Mouse (Mus musculus) CH12.LX (cell line): ENCODE results near the gene Adprhl2. TPM values are rescaled to one million over a fixed set of nuclear protein-coding genes. Genes with fewer than 3 reads are reported as not detected.

ENCODE experiments used
- DNase-seq: peaks from one replicate; pipeline ENCODE4 v3.0.0-alpha.2; 2013; ENCODE audit errors: extremely low read depth
- H3K27ac ChIP-seq: 2 replicates; pipeline ENCODE4 v1.5.1; 2012; ENCODE audit warnings: low read depth, mild to moderate bottlenecking, control low read depth, moderate library complexity; ENCODE audit not compliant: insufficient read depth
- H3K27me3 ChIP-seq: replicated peaks from 2 replicates; pipeline ENCODE3; 2012; ENCODE audit warnings: inconsistent platforms
- H3K36me3 ChIP-seq, 2 experiments: replicated peaks in 1 of 2; 2 replicates each; pipeline versions ENCODE3 to v1.6.1; 2012; ENCODE audit warnings: inconsistent platforms in 1 of 2, low read length in 1 of 2, mild to moderate bottlenecking in 1 of 2, mixed read lengths in 1 of 2, moderate library complexity in 1 of 2; ENCODE audit not compliant: control insufficient read depth in 1 of 2, insufficient read depth in 1 of 2
- H3K4me1 ChIP-seq, 2 experiments: 2 replicates each; pipeline ENCODE4 v1.6.1; 2012; ENCODE audit warnings: inconsistent platforms in 1 of 2, moderate library complexity in 1 of 2; ENCODE audit not compliant: insufficient read depth in 2 of 2, control insufficient read depth in 1 of 2
- H3K4me2 ChIP-seq: 2 replicates; pipeline ENCODE4 v1.6.1; 2012; ENCODE audit warnings: low read depth, mild to moderate bottlenecking, control low read depth; ENCODE audit not compliant: poor library complexity, insufficient read depth, severe bottlenecking
- H3K4me3 ChIP-seq, 3 experiments: fragments of 150-350 bp in 1 of 3; sonication (generic) in 1 of 3; replicated peaks in 1 of 3; 2 replicates each; pipeline versions ENCODE3 to v1.5.1; 2011 to 2012; ENCODE audit warnings: low read depth in 2 of 3, low read length in 2 of 3, mild to moderate bottlenecking in 2 of 3, moderate library complexity in 2 of 3, control low read depth in 1 of 3, improper control_type of control experiment in 1 of 3, inconsistent platforms in 1 of 3, mixed read lengths in 1 of 3; ENCODE audit not compliant: poor library complexity in 1 of 3
- H3K79me2 ChIP-seq: replicated peaks from 2 replicates; pipeline ENCODE4 v1.6.1; 2012; ENCODE audit warnings: mild to moderate bottlenecking, moderate library complexity; ENCODE audit not compliant: control insufficient read depth, poor library complexity, insufficient read depth, severe bottlenecking; ENCODE audit errors: extremely low read depth
- H3K9ac ChIP-seq: 2 replicates; pipeline ENCODE4 v1.6.1; 2012; ENCODE audit warnings: low read depth, mild to moderate bottlenecking, control low read depth, moderate library complexity; ENCODE audit not compliant: insufficient read depth
- H3K9me3 ChIP-seq: replicated peaks from 2 replicates; pipeline ENCODE3; 2012; ENCODE audit warnings: low read length, inconsistent platforms, mixed read lengths
- BHLHE40 ChIP-seq: IDR thresholded peaks from 2 replicates; pipeline ENCODE4 v1.6.1; 2011; ENCODE audit warnings: mild to moderate bottlenecking, low read depth, low read length, improper control_type of control experiment
- CHD1 ChIP-seq: IDR thresholded peaks from 2 replicates; pipeline ENCODE4 v1.6.1; 2012; ENCODE audit warnings: low read depth, low read length, improper control_type of control experiment, inconsistent platforms
- E2F4 ChIP-seq: IDR thresholded peaks from 2 replicates; pipeline ENCODE4 v1.6.1; 2011; ENCODE audit warnings: low read depth, low read length, improper control_type of control experiment; ENCODE audit not compliant: insufficient replicate concordance
- ELF1 ChIP-seq: IDR thresholded peaks from 2 replicates; pipeline ENCODE4 v1.6.1; 2014; ENCODE audit warnings: low read depth, mild to moderate bottlenecking, inconsistent platforms, low read length, improper control_type of control experiment
- EP300 ChIP-seq: IDR thresholded peaks from 2 replicates; pipeline ENCODE4 v1.6.1; 2011; ENCODE audit warnings: low read length, improper control_type of control experiment
- ETS1 ChIP-seq: conservative IDR thresholded peaks from 2 replicates; pipeline ENCODE4 v1.6.1; 2012; ENCODE audit warnings: low read depth, mild to moderate bottlenecking, inconsistent platforms, low read length, improper control_type of control experiment, moderate library complexity
- HCFC1 ChIP-seq: IDR thresholded peaks from 2 replicates; pipeline ENCODE4 v1.6.1; 2012; ENCODE audit warnings: low read depth, mild to moderate bottlenecking, inconsistent platforms, low read length, improper control_type of control experiment
- JUND ChIP-seq: conservative IDR thresholded peaks from 2 replicates; pipeline ENCODE4 v1.6.1; 2011; ENCODE audit warnings: low read depth, low read length, improper control_type of control experiment
- KAT2A ChIP-seq: IDR thresholded peaks from 2 replicates; pipeline ENCODE4 v1.6.1; 2012; ENCODE audit warnings: low read length, improper control_type of control experiment, inconsistent platforms; ENCODE audit not compliant: insufficient replicate concordance
- MAFK ChIP-seq: IDR thresholded peaks from 2 replicates; pipeline ENCODE4 v1.6.1; 2011; ENCODE audit warnings: low read length, improper control_type of control experiment; ENCODE audit not compliant: insufficient replicate concordance
- MAX ChIP-seq: IDR thresholded peaks from 2 replicates; pipeline ENCODE4 v1.6.1; 2011; ENCODE audit warnings: low read length, improper control_type of control experiment
- MEF2A ChIP-seq: IDR thresholded peaks from 2 replicates; pipeline ENCODE4 v1.6.1; 2014; ENCODE audit warnings: low read depth, mild to moderate bottlenecking, inconsistent platforms, low read length, improper control_type of control experiment, borderline replicate concordance
- MYC ChIP-seq: IDR thresholded peaks from 2 replicates; pipeline ENCODE4 v1.6.1; 2011; ENCODE audit warnings: low read depth, mild to moderate bottlenecking, improper control_type of control experiment, low read length
- NELFE ChIP-seq: IDR thresholded peaks from 2 replicates; pipeline ENCODE4 v1.6.1; 2011; ENCODE audit warnings: low read depth, low read length, improper control_type of control experiment
- NRF1 ChIP-seq: IDR thresholded peaks from 2 replicates; pipeline ENCODE4 v1.6.1; 2014; ENCODE audit warnings: low read depth, mild to moderate bottlenecking, inconsistent platforms, low read length, improper control_type of control experiment, moderate library complexity
- PAX5 ChIP-seq: IDR thresholded peaks from 2 replicates; pipeline ENCODE4 v1.6.1; 2012; ENCODE audit warnings: low read length, inconsistent platforms, mixed read lengths
- RAD21 ChIP-seq: IDR thresholded peaks from 2 replicates; pipeline ENCODE4 v1.6.1; 2011; ENCODE audit warnings: low read depth, mild to moderate bottlenecking, low read length, improper control_type of control experiment, moderate library complexity
- SMC3 ChIP-seq: IDR thresholded peaks from 2 replicates; pipeline ENCODE4 v1.6.1; 2011; ENCODE audit warnings: low read depth, low read length, improper control_type of control experiment
- TBP ChIP-seq: conservative IDR thresholded peaks from 2 replicates; pipeline ENCODE4 v1.6.1; 2011; ENCODE audit warnings: low read depth, low read length, improper control_type of control experiment
- TCF12 ChIP-seq: IDR thresholded peaks from 2 replicates; pipeline ENCODE4 v1.6.1; 2014; ENCODE audit warnings: low read depth, mild to moderate bottlenecking, inconsistent platforms, low read length, improper control_type of control experiment
- UBTF ChIP-seq: IDR thresholded peaks from 2 replicates; pipeline ENCODE4 v1.6.1; 2012; ENCODE audit warnings: low read depth, mild to moderate bottlenecking, inconsistent platforms, low read length, improper control_type of control experiment, moderate library complexity
- USF1 ChIP-seq: IDR thresholded peaks from 2 replicates; pipeline ENCODE4 v1.6.1; 2014; ENCODE audit warnings: low read depth, mild to moderate bottlenecking, inconsistent platforms, low read length, improper control_type of control experiment
- USF2 ChIP-seq: conservative IDR thresholded peaks from 2 replicates; pipeline ENCODE4 v1.6.1; 2011; ENCODE audit warnings: low read depth, low read length, improper control_type of control experiment
- ZKSCAN1 ChIP-seq: IDR thresholded peaks from 2 replicates; pipeline ENCODE4 v1.6.1; 2012; ENCODE audit warnings: low read depth, inconsistent platforms, low read length, improper control_type of control experiment, borderline replicate concordance
- dilution Hi-C: fragments of 300-500 bp; cut with MboI; formaldehyde crosslinking; loops from 2 replicates; pipeline ENCODE4 v1.14.3; 2020; ENCODE audit warnings: low sequenced_read_pairs; ENCODE audit not compliant: extremely low pct_unique_long_range_greater_than_20kb, extremely low pct_ligation_motif_present
- in situ Hi-C: fragments of 300-500 bp; cut with MboI; formaldehyde crosslinking; loops from 3 replicates; pipeline ENCODE4 v1.14.3; 2019; ENCODE audit warnings: low sequenced_read_pairs, low pct_ligation_motif_present, low pct_unique_long_range_greater_than_20kb, mixed read lengths
- polyA plus RNA-seq: library from polyadenylated mRNA; unstranded; fragments of >175 nt; gene quantifications from 2 replicates; pipeline ENCODE4 v1.2.1, GENCODE M21; 2012; ENCODE audit warnings: low read depth; ENCODE audit not compliant: insufficient read length
- total RNA-seq, 2 experiments: library from RNA; depleted of rRNA; stranded (reverse); fragments of 300-350 nt in 1 of 2; fragments of >200 nt in 1 of 2; gene quantifications; 2 replicates each; pipeline ENCODE4 v1.2.3; 2012 to 2014

The Adprhl2 gene
- total and polyA plus RNA-seq, 3 experiments = 52.0 to 68.5 (median 59.7) TPM

GRCm38 (mm10) chr4:126283582-126283981, 37.9 kb downstream of the Adprhl2 start:
- dilution Hi-C loops = no loop called here
- peaks cover 0 to 1% of the 10 kb centered on the region in 2 experiments for H3K36me3 ChIP-seq
- H3K27ac ChIP-seq = no peak overlapping the region
- TF ChIP-seq MEF2A = no peak
- no peak for TF ChIP-seq TBP
- TF ChIP-seq ELF1 = no peak
- TF ChIP-seq ETS1 = no peak
- no peak for TF ChIP-seq KAT2A
- no peak for TF ChIP-seq MYC
- TF ChIP-seq RAD21 = no peak
- no peak for TF ChIP-seq MAFK
- TF ChIP-seq, all 38 proteins: peak for 0
- no peak for DNase-seq
- peaks cover 0 to 12% of the 10 kb centered on the region in 2 experiments; a peak in 2 of 4 replicates for H3K4me1 ChIP-seq
- no peak overlapping the region for H3K4me3 ChIP-seq
- H3K27me3 ChIP-seq = peaks cover 18% of the 10 kb centered on the region
- H3K4me2 ChIP-seq = no peak overlapping the region
- no peaks in the 10 kb centered on the region for H3K79me2 ChIP-seq
- H3K9ac ChIP-seq = no peak overlapping the region
- in situ Hi-C loops = no loop called here
- H3K9me3 ChIP-seq = no peaks in the 10 kb centered on the region

- H3K4me2 ChIP-seq = no peak overlapping the region; the same call in 1 of the 2 replicates
- no peak for DNase-seq
- no peaks in the 10 kb centered on the region for H3K9me3 ChIP-seq
- peaks cover 0 to 17% of the 10 kb centered on the region in 2 experiments; a peak in 2 of 4 replicates for H3K4me1 ChIP-seq
- no peaks in the 10 kb centered on the region for H3K79me2 ChIP-seq
- no peak overlapping the region for H3K4me3 ChIP-seq
- no peak overlapping the region for H3K9ac ChIP-seq
- dilution Hi-C loops = no loop called here
- H3K27me3 ChIP-seq = peaks cover 12% of the 10 kb centered on the region
- in situ Hi-C loops = no loop called here
- H3K27ac ChIP-seq = no peak overlapping the region
- TF ChIP-seq PAX5 (no peak), NELFE (no peak), MAX (no peak), EP300 (no peak), CHD1 (no peak), TBP (no peak), MEF2A (no peak), JUND (no peak), KAT2A (no peak), UBTF (no peak)
- TF ChIP-seq, all 38 proteins: peak for 0
- H3K36me3 ChIP-seq = peaks cover 0 to 7% of the 10 kb centered on the region in 2 experiments
These were observed 39.8 kb downstream of the Adprhl2 start for GRCm38 (mm10) chr4:126281706-126282105.

- no peak overlapping the region for H3K4me3 ChIP-seq
- no peak for DNase-seq
- no peak for TF ChIP-seq E2F4
- TF ChIP-seq BHLHE40 = no peak
- no peak for TF ChIP-seq UBTF
- no peak for TF ChIP-seq TCF12
- TF ChIP-seq NRF1 = no peak
- no peak for TF ChIP-seq MYC
- TF ChIP-seq USF1 = no peak
- no peak for TF ChIP-seq USF2
- no peak for TF ChIP-seq TBP
- TF ChIP-seq EP300 = no peak
- TF ChIP-seq SMC3 = no peak
- no peak for TF ChIP-seq ETS1
- no peak for TF ChIP-seq MEF2A
- TF ChIP-seq ZKSCAN1 = no peak
- TF ChIP-seq MAFK = no peak
- no peak for TF ChIP-seq PAX5
- no peak for TF ChIP-seq HCFC1
- TF ChIP-seq, all 38 proteins: peak for 0
- no peak overlapping the region for H3K27ac ChIP-seq
- no peak overlapping the region for H3K9ac ChIP-seq
- H3K27me3 ChIP-seq = no peaks in the 10 kb centered on the region
- peaks cover 15 to 24% of the 10 kb centered on the region in 2 experiments for H3K36me3 ChIP-seq
- no peaks in the 10 kb centered on the region for H3K9me3 ChIP-seq
- H3K4me1 ChIP-seq = peaks cover 0 to 17% of the 10 kb centered on the region in 2 experiments; a peak in 2 of 4 replicates
- in situ Hi-C loops (no loop called here), dilution Hi-C loops (no loop called here)
- no peak overlapping the region for H3K4me2 ChIP-seq
- H3K79me2 ChIP-seq = no peaks in the 10 kb centered on the region
These were observed 42.5 kb downstream of the Adprhl2 start for GRCm38 (mm10) chr4:126278961-126279360.
